In the genomic region with DNA sequence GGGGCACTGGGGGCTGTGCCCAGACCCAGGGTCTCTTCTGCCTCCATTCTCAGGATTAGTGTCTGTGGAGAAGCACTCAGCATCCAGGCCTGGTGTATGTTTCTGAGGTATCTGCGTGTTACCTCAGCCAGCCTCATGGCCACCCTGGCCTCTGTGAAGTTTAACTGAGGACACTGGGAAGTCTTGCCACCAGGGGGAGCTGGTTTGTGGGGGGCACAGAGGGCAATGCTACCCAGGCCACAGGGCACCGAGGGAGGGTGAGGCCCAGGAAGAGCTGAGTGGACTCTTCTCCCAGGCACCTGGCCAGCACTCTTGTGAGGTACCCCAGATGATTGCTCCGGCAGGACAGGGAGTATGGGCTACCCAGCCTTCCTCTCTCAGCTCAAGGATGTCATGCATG, we compare ENCODE assay signal across 9 mouse cellular contexts. TPM values are rescaled to one million over a fixed set of nuclear protein-coding genes. Genes with fewer than 3 reads are reported as not detected.
A peak's percentile ranks its signal among the peaks of the same experiment; 100 is the strongest.
DNase-seq lines count a peak whose midpoint lies in the region; ATAC-seq and TF ChIP-seq lines count a peak whose summit lies in the region.
"Had no signal": no experiment of that assay in that cellular context is flagged by ENCODE, and none has a peak within 500 bp of the region (broad histone marks: within the 10 kb centered on the region; RNA-seq: fewer than 3 reads in every experiment).

No protein-coding gene starts in this region.

- no peak overlapping the region for H3K9ac ChIP-seq in midbrain, postnatal 0 days (replicated peaks; ENCODE audit: low read length, poor library complexity, severe bottlenecking)
- no peak overlapping the region for H3K9ac ChIP-seq in midbrain, embryonic 13.5 days (replicated peaks)
- H3K9ac ChIP-seq in liver, embryonic 12.5 days, result no peak overlapping the region
- no peak overlapping the region for H3K9ac ChIP-seq in stomach, postnatal 0 days (ENCODE audit: low read length)
- H3K9ac ChIP-seq in forebrain, embryonic 16.5 days (replicated peaks; ENCODE audit: low read depth, low read length), result no peak overlapping the region

- DNase-seq in cerebellum, adult 2 months, result no peak
- DNase-seq in cerebellum, adult 9-11 months, result no peak
- no peak for DNase-seq in midbrain, postnatal 0 days (ENCODE audit: low spot score)
- peak; percentile 59 for DNase-seq in stomach, postnatal 0 days (ENCODE audit: low spot score)
- DNase-seq in embryo, embryonic 10 days (ENCODE audit: low spot score), result no peak
- DNase-seq: kidney, postnatal 14 days had no signal

- WGBS in cerebellum, adult 2 months, result 54% methylated on average over 3 of the region's 3 CpGs
- WGBS in midbrain, postnatal 0 days, result 83% methylated on average over 3 of the region's 3 CpGs
- 75% methylated on average over 3 of the region's 3 CpGs for WGBS in midbrain, embryonic 13.5 days
- 52% methylated on average over 3 of the region's 3 CpGs for WGBS in liver, embryonic 12.5 days (ENCODE audit: insufficient replicate concordance)
- 52% methylated on average over 3 of the region's 3 CpGs for WGBS in stomach, postnatal 0 days
- WGBS in forebrain, embryonic 16.5 days, result 81% methylated on average over 3 of the region's 3 CpGs

- H3K9me3 ChIP-seq in midbrain, postnatal 0 days (ENCODE audit: low read length), result no peaks in the 10 kb centered on the region
- H3K9me3 ChIP-seq in midbrain, embryonic 13.5 days, result no peaks in the 10 kb centered on the region
- H3K9me3 ChIP-seq in liver, embryonic 12.5 days (replicated peaks), result no peaks in the 10 kb centered on the region
- no peaks in the 10 kb centered on the region for H3K9me3 ChIP-seq in stomach, postnatal 0 days (ENCODE audit: control insufficient read depth, low read length)
- H3K9me3 ChIP-seq in forebrain, embryonic 16.5 days (ENCODE audit: control insufficient read depth, low read length), result no peaks in the 10 kb centered on the region

- TF ChIP-seq CTCF in cerebellum, adult 2 months (IDR thresholded peaks at IDR 0.05; ENCODE audit: borderline replicate concordance, insufficient read depth, low read depth, low read length), result peak; percentile 44
- peak; percentile 61 for TF ChIP-seq CTCF in midbrain, postnatal 0 days (IDR thresholded peaks at IDR 0.05)
- TF ChIP-seq CTCF in stomach, postnatal 0 days (IDR thresholded peaks at IDR 0.05; ENCODE audit: low read depth), result peak; percentile 76

- no peaks in the 10 kb centered on the region for H3K36me3 ChIP-seq in midbrain, postnatal 0 days (ENCODE audit: insufficient read depth, low read length)
- H3K36me3 ChIP-seq in midbrain, embryonic 13.5 days, result no peaks in the 10 kb centered on the region
- H3K36me3 ChIP-seq in liver, embryonic 12.5 days, result no peaks in the 10 kb centered on the region
- no peaks in the 10 kb centered on the region for H3K36me3 ChIP-seq in stomach, postnatal 0 days (ENCODE audit: control insufficient read depth, insufficient read depth, low read length)
- H3K36me3 ChIP-seq in forebrain, embryonic 16.5 days (ENCODE audit: control insufficient read depth, insufficient read depth), result no peaks in the 10 kb centered on the region

- H3K27ac ChIP-seq in cerebellum, adult 2 months (ENCODE audit: insufficient read depth, low read length), result no peak overlapping the region
- H3K27ac ChIP-seq in midbrain, postnatal 0 days (ENCODE audit: low read depth, low read length), result no peak overlapping the region
- H3K27ac ChIP-seq in midbrain, embryonic 13.5 days, result no peak overlapping the region
- H3K27ac ChIP-seq in liver, embryonic 12.5 days, result no peak overlapping the region
- no peak overlapping the region for H3K27ac ChIP-seq in stomach, postnatal 0 days (replicated peaks)
- H3K27ac ChIP-seq in forebrain, embryonic 16.5 days (ENCODE audit: low read length), result no peak overlapping the region

- TF ChIP-seq EP300 in stomach, postnatal 0 days (optimal IDR thresholded peaks at IDR 0.05), result no peak

- H3K4me3 ChIP-seq in cerebellum, adult 2 months (replicated peaks; ENCODE audit: insufficient read depth, low read depth, low read length), result no peak overlapping the region
- H3K4me3 ChIP-seq in midbrain, postnatal 0 days (ENCODE audit: low read depth, low read length), result no peak overlapping the region
- H3K4me3 ChIP-seq in midbrain, embryonic 13.5 days (replicated peaks), result no peak overlapping the region
- H3K4me3 ChIP-seq in liver, embryonic 12.5 days, result no peak overlapping the region
- H3K4me3 ChIP-seq in stomach, postnatal 0 days (ENCODE audit: low read depth, low read length), result no peak overlapping the region
- H3K4me3 ChIP-seq in forebrain, embryonic 16.5 days (replicated peaks; ENCODE audit: low read length), result no peak overlapping the region

- ATAC-seq in midbrain, postnatal 0 days (ENCODE audit: low FRiP score), result no peak
- ATAC-seq in midbrain, embryonic 13.5 days, result no peak
- 0 out of 2 replicates have a peak, but pooled peaks have one; percentile 30 for ATAC-seq in liver, embryonic 12.5 days
- ATAC-seq in stomach, postnatal 0 days (ENCODE audit: low FRiP score, low TSS enrichment), result peak; percentile 38; the same call in 1 of the 2 replicates
- no peak for ATAC-seq in forebrain, embryonic 16.5 days

- peaks cover 38% of the 10 kb centered on the region for H3K4me1 ChIP-seq in cerebellum, adult 2 months (ENCODE audit: control insufficient read depth, insufficient read depth, low read length)
- no peaks in the 10 kb centered on the region for H3K4me1 ChIP-seq in midbrain, postnatal 0 days (ENCODE audit: insufficient read depth, low read length)
- H3K4me1 ChIP-seq in midbrain, embryonic 13.5 days (replicated peaks), result peaks cover 29% of the 10 kb centered on the region
- peaks cover 28% of the 10 kb centered on the region for H3K4me1 ChIP-seq in liver, embryonic 12.5 days
- H3K4me1 ChIP-seq in stomach, postnatal 0 days (replicated peaks; ENCODE audit: control insufficient read depth, insufficient read depth), result 0 out of 2 replicates have a peak, but pooled peaks cover 2% of the 10 kb centered on the region
- peaks cover 35% of the 10 kb centered on the region for H3K4me1 ChIP-seq in forebrain, embryonic 16.5 days (replicated peaks; ENCODE audit: control insufficient read depth, insufficient read depth, low read length)

- no peak for TF ChIP-seq POLR2A in cerebellum, adult 2 months (IDR thresholded peaks at IDR 0.05; ENCODE audit: borderline replicate concordance, insufficient read depth, low read length)

- H3K4me2 ChIP-seq in midbrain, postnatal 0 days (ENCODE audit: low read depth, low read length, poor library complexity, severe bottlenecking), result no peak overlapping the region
- no peak overlapping the region for H3K4me2 ChIP-seq in midbrain, embryonic 13.5 days (replicated peaks)
- no peak overlapping the region for H3K4me2 ChIP-seq in liver, embryonic 12.5 days
- H3K4me2 ChIP-seq in stomach, postnatal 0 days (replicated peaks; ENCODE audit: low read depth), result no peak overlapping the region
- H3K4me2 ChIP-seq in forebrain, embryonic 16.5 days (ENCODE audit: low read length), result no peak overlapping the region

- no peaks in the 10 kb centered on the region for H3K27me3 ChIP-seq in cerebellum, adult 2 months (ENCODE audit: control insufficient read depth, insufficient read depth, low read length)
- H3K27me3 ChIP-seq in midbrain, postnatal 0 days (ENCODE audit: insufficient read depth, low read length), result no peaks in the 10 kb centered on the region
- H3K27me3 ChIP-seq in midbrain, embryonic 13.5 days, result no peaks in the 10 kb centered on the region
- peaks cover 12% of the 10 kb centered on the region for H3K27me3 ChIP-seq in liver, embryonic 12.5 days (replicated peaks)
- H3K27me3 ChIP-seq in stomach, postnatal 0 days (ENCODE audit: control insufficient read depth, insufficient read depth, low read length), result no peaks in the 10 kb centered on the region
- no peaks in the 10 kb centered on the region; the same call in 1 of the 2 replicates for H3K27me3 ChIP-seq in forebrain, embryonic 16.5 days (replicated peaks; ENCODE audit: control insufficient read depth, insufficient read depth, low read length)

RNA-seq across cellular contexts. Expression of a gene that starts 31.5 kb away (rescaled TPM):
- polyA plus RNA-seq in cerebellum, adult 2 months (2012; rRNA removed), result 37.8 and 43.1 TPM in 2 replicates
- total RNA-seq in midbrain, postnatal 0 days (2014; rRNA removed), result 22.8 and 26.1 TPM in 2 replicates
- 9.1 and 9.4 TPM in 2 replicates for polyA plus RNA-seq in midbrain, postnatal 0 days (2015; fragmentation: Nextera tagmentation; extraction: Ambion mirVana)
- polyA plus RNA-seq in midbrain, embryonic 13.5 days (2015; fragmentation: Nextera tagmentation; extraction: Ambion mirVana), result 11.1 and 11.5 TPM in 2 replicates
- 12.5 and 14.1 TPM in 2 replicates for polyA plus RNA-seq in liver, embryonic 12.5 days (2016; fragmentation: Nextera tagmentation; extraction: Ambion mirVana)
- 8.6 and 12.1 TPM in 2 replicates for polyA plus RNA-seq in stomach, postnatal 0 days (2015; fragmentation: Nextera tagmentation; extraction: Ambion mirVana)
- 7.9 and 8.1 TPM in 2 replicates for polyA plus RNA-seq in forebrain, embryonic 16.5 days (2015; fragmentation: Nextera tagmentation; extraction: Ambion mirVana)

RNA-seq across cellular contexts. Expression of a gene that starts 48.3 kb away (rescaled TPM):
- 146 and 148 TPM in 2 replicates for polyA plus RNA-seq in cerebellum, adult 2 months (2012; rRNA removed)
- 135 and 167 TPM in 2 replicates for total RNA-seq in midbrain, postnatal 0 days (2014; rRNA removed)
- 191 and 196 TPM in 2 replicates for polyA plus RNA-seq in midbrain, postnatal 0 days (2015; fragmentation: Nextera tagmentation; extraction: Ambion mirVana)
- polyA plus RNA-seq in midbrain, embryonic 13.5 days (2015; fragmentation: Nextera tagmentation; extraction: Ambion mirVana), result 149 and 155 TPM in 2 replicates
- 69.3 and 72.1 TPM in 2 replicates for polyA plus RNA-seq in liver, embryonic 12.5 days (2016; fragmentation: Nextera tagmentation; extraction: Ambion mirVana)
- 64.7 and 70.3 TPM in 2 replicates for polyA plus RNA-seq in stomach, postnatal 0 days (2015; fragmentation: Nextera tagmentation; extraction: Ambion mirVana)
- polyA plus RNA-seq in forebrain, embryonic 16.5 days (2015; fragmentation: Nextera tagmentation; extraction: Ambion mirVana), result 166 and 180 TPM in 2 replicates

Comparison
In these comparisons a context has a peak if more than half of its experiments do, and no peak if none do; other contexts are left out.
1. ATAC-seq: peak in liver, embryonic 12.5 days (single experiment) and stomach, postnatal 0 days (single experiment); none in midbrain, postnatal 0 days (single experiment), midbrain, embryonic 13.5 days (single experiment) and forebrain, embryonic 16.5 days (single experiment).
2. Peak in every context shown above with its lines, with median percentiles within 50 percentile points of each other: CTCF ChIP-seq.